Mouse (Mus musculus) heart, embryonic 15.5 days (tissue): ENCODE results near the gene Apbb2. TPM values are rescaled to one million over a fixed set of nuclear protein-coding genes. Genes with fewer than 3 reads are reported as not detected.

Experiments used
- ATAC-seq: fragments of 200-750 bp; cut with Nextera tagmentation; replicated peaks from 2 replicates; pipeline ENCODE4 v1.8.0; 2017; ENCODE audit warnings: low read depth, moderate TSS enrichment; ENCODE audit not compliant: insufficient number of reproducible peaks, insufficient read depth, low FRiP score
- H3K27ac ChIP-seq: fragments of 300-500 bp; sonication (generic); 2 replicates; pipeline ENCODE4 v1.5.1; 2015; ENCODE audit warnings: mild to moderate bottlenecking, inconsistent platforms
- H3K27me3 ChIP-seq: fragments of 300-500 bp; sonication (generic); 2 replicates; pipeline ENCODE4 v1.6.1; 2015; ENCODE audit warnings: inconsistent platforms
- H3K36me3 ChIP-seq: fragments of 300-500 bp; sonication (generic); 2 replicates; pipeline ENCODE4 v1.6.1; 2015; ENCODE audit warnings: mild to moderate bottlenecking, inconsistent platforms
- H3K4me1 ChIP-seq: fragments of 300-500 bp; sonication (generic); replicated peaks from 2 replicates; pipeline ENCODE4 v1.6.1; 2015; ENCODE audit warnings: inconsistent platforms
- H3K4me2 ChIP-seq: fragments of 300-500 bp; sonication (generic); 2 replicates; pipeline ENCODE4 v1.6.1; 2015; ENCODE audit warnings: inconsistent platforms, mild to moderate bottlenecking, moderate library complexity
- H3K4me3 ChIP-seq: fragments of 300-500 bp; sonication (generic); 2 replicates; pipeline ENCODE4 v1.5.1; 2015; ENCODE audit warnings: mild to moderate bottlenecking, inconsistent platforms
- H3K9ac ChIP-seq: fragments of 300-500 bp; sonication (generic); 2 replicates; pipeline ENCODE4 v1.6.1; 2015; ENCODE audit warnings: mild to moderate bottlenecking, inconsistent platforms
- H3K9me3 ChIP-seq: fragments of 300-500 bp; sonication (generic); replicated peaks from 2 replicates; pipeline ENCODE4 v1.6.1; 2016; ENCODE audit warnings: inconsistent platforms
- WGBS: fragments of 180-500 bp; shearing (Covaris S2); methylation state at CpG from one replicate; pipeline ENCODE4 v1.1.7; 2015; ENCODE audit warnings: mixed read lengths; 5-methylcytosine and 5-hydroxymethylcytosine counted together
- polyA plus RNA-seq: library from polyadenylated mRNA; unstranded; fragments of >200 nt; fragmentation: Nextera tagmentation; extraction: Ambion mirVana; gene quantifications from 2 replicates; pipeline ENCODE4 v1.2.1, GENCODE M21; 2015

The Apbb2 gene
- polyA plus RNA-seq, 1 experiment from 2014 or later = 32.6 TPM

DNA sequence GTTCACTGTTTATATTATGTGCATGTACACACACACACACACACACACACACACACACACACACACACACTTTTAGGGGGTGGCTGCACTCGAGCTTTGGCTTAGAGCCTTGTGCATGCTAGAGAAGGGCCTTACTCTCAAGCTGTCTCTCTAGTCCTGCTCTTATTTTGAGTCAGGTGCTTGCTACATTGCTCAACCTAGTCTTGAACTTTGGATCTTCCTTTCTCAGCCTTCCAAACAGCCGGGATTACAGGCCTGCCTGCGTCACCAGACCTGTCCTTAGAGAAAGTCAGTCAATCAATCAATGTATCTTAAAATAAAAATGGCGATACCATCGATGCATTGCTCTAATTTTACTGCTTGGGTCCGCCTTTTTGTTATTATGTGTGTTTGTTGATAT, 287.8 kb downstream of the Apbb2 start:
- ATAC-seq = no peak
- peaks cover 14% of the 10 kb centered on the region for H3K4me1 ChIP-seq
- no peaks in the 10 kb centered on the region for H3K36me3 ChIP-seq
- no peak overlapping the region for H3K27ac ChIP-seq
- H3K9me3 ChIP-seq = no peaks in the 10 kb centered on the region
- WGBS = 89% methylated on average over 6 of the region's 6 CpGs
- H3K4me2 ChIP-seq = no peak overlapping the region
- no peaks in the 10 kb centered on the region for H3K27me3 ChIP-seq
- no peak overlapping the region for H3K4me3 ChIP-seq
- no peak overlapping the region for H3K9ac ChIP-seq

DNA sequence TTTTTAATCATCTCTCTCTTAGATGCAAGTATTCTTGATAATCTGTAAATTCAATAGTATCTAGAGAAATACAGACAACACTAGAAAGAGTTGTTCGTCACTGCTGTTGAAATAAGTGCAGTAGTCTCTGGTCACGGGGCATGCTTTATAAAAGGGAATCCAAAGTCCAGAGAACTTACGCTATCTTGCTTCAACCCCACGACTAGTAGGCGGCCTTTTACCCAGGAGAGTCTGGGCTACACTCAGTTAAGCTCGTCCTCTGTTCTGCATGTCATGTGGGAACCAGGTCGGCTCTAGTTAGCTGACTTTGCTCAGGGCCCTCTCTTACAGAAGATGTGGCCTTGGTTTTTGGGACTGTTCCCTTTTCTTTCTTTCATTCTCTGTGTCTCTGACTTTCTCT, 289.8 kb downstream of the Apbb2 start:
- ATAC-seq = no peak
- 64% methylated on average over 7 of the region's 7 CpGs for WGBS
- Histone ChIP-seq H3K9ac (no peak overlapping the region), H3K4me2 (peak overlapping the region; percentile 32), H3K4me1 (peaks cover 26% of the 10 kb centered on the region), H3K9me3 (no peaks in the 10 kb centered on the region), H3K27ac (0 out of 2 replicates have a peak overlapping the region, but pooled peaks have one; percentile 22), H3K27me3 (no peaks in the 10 kb centered on the region), H3K4me3 (no peak overlapping the region), H3K36me3 (no peaks in the 10 kb centered on the region)

DNA sequence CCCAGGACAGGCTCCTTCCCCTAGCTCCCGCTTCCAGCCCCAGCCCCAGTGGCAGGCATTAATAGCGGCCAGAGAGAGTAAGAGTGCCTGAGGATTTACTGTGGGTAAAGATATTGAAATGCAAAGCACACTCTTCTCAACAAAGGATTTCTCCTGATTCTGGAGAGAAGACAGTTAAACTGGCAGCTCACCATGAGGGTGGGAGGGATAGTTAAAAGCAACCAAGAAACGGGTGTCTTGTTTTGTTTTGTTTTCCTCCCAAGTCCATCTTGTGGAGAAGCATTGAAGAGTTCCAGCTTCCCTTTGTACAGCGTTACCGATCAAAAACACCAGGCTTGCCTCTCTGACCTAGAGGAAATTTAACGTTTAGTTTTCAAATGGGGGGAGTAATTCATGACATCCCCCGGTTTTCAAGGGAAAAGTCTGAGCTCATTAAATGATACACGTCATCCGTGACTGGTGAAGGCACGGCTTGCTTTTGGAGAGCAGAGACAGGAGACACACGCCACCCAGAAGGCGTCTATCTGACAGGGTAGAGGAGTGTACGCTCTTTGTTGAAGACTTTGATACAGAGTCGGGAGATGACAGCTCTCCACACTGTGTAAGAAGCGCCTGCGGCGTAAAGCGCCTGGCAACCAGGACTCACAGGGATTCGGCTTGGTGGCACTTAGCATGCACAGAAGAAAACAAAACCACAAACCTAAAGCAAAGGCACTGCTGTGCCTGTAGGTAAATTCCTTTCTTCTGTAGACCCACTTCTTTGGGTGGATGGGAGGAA, 290.4 kb downstream of the Apbb2 start:
- Histone ChIP-seq H3K4me2 (peak overlapping the region; percentile 32), H3K4me1 (peaks cover 31% of the 10 kb centered on the region), H3K36me3 (no peaks in the 10 kb centered on the region), H3K9me3 (no peaks in the 10 kb centered on the region), H3K27me3 (no peaks in the 10 kb centered on the region), H3K9ac (0 out of 2 replicates have a peak overlapping the region, but pooled peaks have one; percentile 20), H3K4me3 (peak overlapping the region; percentile 16), H3K27ac (0 out of 2 replicates have a peak overlapping the region, but pooled peaks have one; percentile 22)
- 36% methylated on average over 19 of the region's 19 CpGs for WGBS
- ATAC-seq = 0 out of 2 replicates have a peak, but pooled peaks have one; percentile 50

DNA sequence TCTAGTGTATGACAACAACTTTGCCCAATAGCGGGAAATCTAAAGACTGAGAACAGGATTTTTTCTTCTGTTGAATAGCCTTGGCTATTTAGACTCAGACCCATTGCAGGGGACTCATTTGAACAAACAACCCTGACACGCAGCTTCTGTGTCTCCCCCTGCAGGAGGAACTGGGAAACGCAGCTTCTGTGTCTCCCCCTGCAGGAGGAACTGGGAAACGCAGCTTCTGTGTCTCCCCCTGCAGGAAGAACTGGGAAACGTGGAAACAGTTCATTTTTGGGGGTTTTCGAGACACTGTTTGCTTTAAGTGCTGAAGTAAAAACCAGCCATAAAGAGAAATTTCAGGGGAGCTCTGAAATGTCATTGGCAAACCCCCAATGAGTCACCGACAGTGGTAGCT, 292.2 kb downstream of the Apbb2 start:
- H3K27ac ChIP-seq = no peak overlapping the region
- no peaks in the 10 kb centered on the region for H3K27me3 ChIP-seq
- no peak overlapping the region for H3K9ac ChIP-seq
- 72% methylated on average over 7 of the region's 7 CpGs for WGBS
- no peak overlapping the region for H3K4me3 ChIP-seq
- no peaks in the 10 kb centered on the region for H3K36me3 ChIP-seq
- H3K9me3 ChIP-seq = no peaks in the 10 kb centered on the region
- H3K4me2 ChIP-seq = no peak overlapping the region
- ATAC-seq = no peak
- peaks cover 41% of the 10 kb centered on the region for H3K4me1 ChIP-seq

DNA sequence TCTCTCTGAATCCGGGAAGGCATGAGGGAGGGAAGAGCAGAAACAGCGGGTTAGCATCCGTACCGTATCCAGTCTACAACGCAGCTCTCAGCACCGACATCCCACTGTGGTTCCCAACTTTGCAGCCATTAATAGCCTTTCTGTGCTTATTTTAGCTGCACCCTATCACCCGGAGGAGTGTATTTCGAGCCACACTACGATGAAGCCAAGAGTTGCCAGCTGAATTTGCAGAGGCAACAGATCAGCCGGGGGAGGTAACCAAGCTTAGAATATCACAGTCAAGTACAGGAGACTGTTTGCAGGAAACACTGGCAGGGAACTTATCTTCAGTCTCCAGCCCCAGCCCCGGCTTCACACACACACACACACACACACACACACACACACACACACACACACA, 295.0 kb downstream of the Apbb2 start:
- ATAC-seq = peak; percentile 82
- no peak overlapping the region for H3K9ac ChIP-seq
- no peaks in the 10 kb centered on the region for H3K9me3 ChIP-seq
- 11% methylated on average over 11 of the region's 11 CpGs for WGBS
- peak overlapping the region; percentile 55 for H3K4me2 ChIP-seq
- no peaks in the 10 kb centered on the region for H3K27me3 ChIP-seq
- peaks cover 46% of the 10 kb centered on the region for H3K4me1 ChIP-seq
- no peaks in the 10 kb centered on the region for H3K36me3 ChIP-seq
- H3K4me3 ChIP-seq = peak overlapping the region; percentile 33
- H3K27ac ChIP-seq = peak overlapping the region; percentile 92

DNA sequence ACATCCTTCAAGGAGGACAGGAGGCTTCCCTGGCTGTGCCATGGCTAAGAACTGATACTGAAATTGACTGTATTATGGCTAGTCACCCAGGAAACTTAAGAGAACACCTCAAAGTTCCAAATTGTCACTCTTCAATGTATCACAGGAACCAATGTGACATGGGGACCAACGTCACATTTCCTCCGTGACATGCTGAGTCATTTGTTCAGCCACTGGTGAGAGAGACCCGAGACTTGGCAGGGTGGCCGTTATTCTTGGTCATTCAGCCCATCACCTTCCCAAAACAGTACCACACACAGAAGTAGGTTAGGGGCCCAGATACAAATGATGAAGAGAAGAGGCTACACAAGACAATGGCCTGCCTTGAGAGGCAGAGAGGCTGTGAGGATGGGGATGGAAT, 295.5 kb downstream of the Apbb2 start:
- peaks cover 41% of the 10 kb centered on the region for H3K4me1 ChIP-seq
- peak overlapping the region; percentile 55 for H3K4me2 ChIP-seq
- 51% methylated on average over 4 of the region's 4 CpGs for WGBS
- peak overlapping the region; percentile 33 for H3K4me3 ChIP-seq
- H3K9me3 ChIP-seq = no peaks in the 10 kb centered on the region
- no peak for ATAC-seq
- H3K36me3 ChIP-seq = no peaks in the 10 kb centered on the region
- H3K27me3 ChIP-seq = no peaks in the 10 kb centered on the region
- peak overlapping the region; percentile 92 for H3K27ac ChIP-seq
- H3K9ac ChIP-seq = no peak overlapping the region

DNA sequence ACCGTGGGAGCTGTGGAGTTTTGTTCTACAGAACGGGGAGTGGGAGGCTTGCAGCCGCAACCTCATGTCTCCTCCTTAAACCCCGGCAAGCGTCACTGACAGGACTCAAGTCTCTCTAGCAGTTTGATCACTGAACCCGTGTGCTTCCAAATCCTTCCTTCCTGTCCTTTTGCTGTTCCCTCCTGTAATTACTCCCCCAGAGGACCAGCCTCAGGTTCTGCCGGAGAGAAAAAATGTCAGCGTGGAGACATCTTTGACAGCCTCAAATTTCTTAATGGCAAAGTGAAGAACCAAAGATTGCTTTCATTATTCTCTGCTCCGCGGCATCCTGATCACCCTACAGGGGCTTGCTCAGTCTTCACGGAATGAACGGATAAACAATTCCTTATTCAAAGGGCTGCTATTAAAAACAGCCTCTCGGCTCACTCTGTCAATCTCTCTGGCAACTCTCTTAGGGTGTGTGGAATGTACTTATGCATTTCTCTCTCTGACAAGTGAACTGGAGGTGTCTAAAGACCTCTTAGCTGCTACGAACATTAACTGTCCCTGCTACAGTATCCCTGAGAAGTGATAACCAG, 298.7 kb downstream of the Apbb2 start:
- Histone ChIP-seq H3K4me1 (peaks cover 35% of the 10 kb centered on the region), H3K9me3 (no peaks in the 10 kb centered on the region), H3K4me3 (no peak overlapping the region), H3K27me3 (no peaks in the 10 kb centered on the region), H3K27ac (peak overlapping the region; percentile 33; the same call in 1 of the 2 replicates), H3K4me2 (peak overlapping the region; percentile 38), H3K9ac (no peak overlapping the region), H3K36me3 (no peaks in the 10 kb centered on the region)
- ATAC-seq = no peak
- WGBS = 40% methylated on average over 14 of the region's 14 CpGs

DNA sequence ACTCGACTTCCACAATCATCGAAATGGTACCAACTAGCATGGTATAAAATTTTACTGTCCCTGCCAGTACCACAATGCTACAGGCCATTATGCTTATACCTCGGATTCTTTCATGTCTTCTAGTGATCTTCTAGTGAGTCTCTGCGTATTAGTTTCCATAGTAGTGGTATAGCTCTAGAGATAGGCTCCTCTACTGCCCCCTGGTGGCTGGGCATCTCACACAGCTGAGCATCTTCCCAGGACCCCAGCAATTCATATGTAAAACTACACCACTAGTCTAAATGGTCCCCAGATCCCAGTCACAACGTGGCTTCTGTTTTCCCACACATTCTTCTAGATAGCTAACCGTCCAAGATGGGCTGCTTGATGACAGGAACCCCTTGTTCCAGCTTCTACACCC, 299.2 kb downstream of the Apbb2 start:
- Histone ChIP-seq H3K27ac (no peak overlapping the region), H3K4me3 (no peak overlapping the region), H3K4me1 (peaks cover 30% of the 10 kb centered on the region), H3K4me2 (peak overlapping the region; percentile 38), H3K27me3 (no peaks in the 10 kb centered on the region), H3K9ac (no peak overlapping the region), H3K36me3 (no peaks in the 10 kb centered on the region), H3K9me3 (no peaks in the 10 kb centered on the region)
- WGBS = 62% methylated on average over 6 of the region's 6 CpGs
- ATAC-seq = no peak

DNA sequence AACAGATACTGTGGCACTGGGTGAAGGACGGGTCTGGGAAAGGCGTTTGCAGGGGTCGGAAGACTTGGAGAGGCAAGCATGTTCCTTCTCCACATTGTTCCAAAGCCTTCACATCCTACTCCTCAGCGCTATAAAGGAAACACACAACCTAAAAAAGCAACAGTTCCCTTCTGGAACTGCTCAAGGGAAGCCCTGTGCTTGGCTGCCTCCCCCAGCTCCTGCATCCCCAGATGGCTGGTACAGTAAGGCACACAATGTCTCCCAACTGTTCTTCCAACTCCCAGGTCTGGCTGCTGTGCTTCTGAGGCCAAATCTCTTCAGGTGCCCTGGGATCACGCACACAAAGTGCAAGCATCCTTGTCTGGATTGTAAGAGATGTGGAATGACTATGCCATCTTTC, 302.8 kb downstream of the Apbb2 start:
- no peaks in the 10 kb centered on the region for H3K9me3 ChIP-seq
- 85% methylated on average over 5 of the region's 5 CpGs for WGBS
- ATAC-seq = no peak

DNA sequence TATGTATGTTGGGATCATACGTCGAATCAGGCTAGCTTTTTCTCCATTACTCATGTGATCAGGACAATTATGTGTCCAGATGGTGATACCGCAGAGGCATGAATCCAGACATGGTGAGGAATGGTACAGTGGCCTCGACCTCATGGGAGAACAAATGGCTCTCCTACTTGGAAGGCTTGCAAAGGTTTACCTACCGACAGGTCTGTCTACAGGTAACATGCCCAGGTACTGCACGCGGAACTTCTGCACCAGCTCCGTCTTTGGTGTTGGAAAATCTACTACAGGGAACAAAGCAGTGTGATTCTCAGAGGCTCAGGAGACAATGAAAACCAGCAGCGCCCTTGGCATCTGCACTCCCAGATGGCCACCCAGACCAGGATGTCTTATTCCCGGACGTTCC, 307.8 kb downstream of the Apbb2 start:
- Histone ChIP-seq H3K27ac (no peak overlapping the region), H3K36me3 (peaks cover 15% of the 10 kb centered on the region; the same call in 1 of the 2 replicates), H3K9ac (no peak overlapping the region), H3K9me3 (no peaks in the 10 kb centered on the region), H3K4me1 (no peaks in the 10 kb centered on the region), H3K27me3 (no peaks in the 10 kb centered on the region), H3K4me3 (no peak overlapping the region), H3K4me2 (no peak overlapping the region)
- WGBS = 93% methylated on average over 11 of the region's 11 CpGs
- ATAC-seq = no peak

More for the DNA sequence above, 302.8 kb downstream of the Apbb2 start:
- no peak overlapping the region for H3K27ac ChIP-seq
- no peak overlapping the region for H3K4me2 ChIP-seq
- no peak overlapping the region for H3K4me3 ChIP-seq
- H3K36me3 ChIP-seq = no peaks in the 10 kb centered on the region
- peaks cover 10% of the 10 kb centered on the region for H3K4me1 ChIP-seq
- H3K27me3 ChIP-seq = no peaks in the 10 kb centered on the region
- H3K9ac ChIP-seq = no peak overlapping the region

DNA sequence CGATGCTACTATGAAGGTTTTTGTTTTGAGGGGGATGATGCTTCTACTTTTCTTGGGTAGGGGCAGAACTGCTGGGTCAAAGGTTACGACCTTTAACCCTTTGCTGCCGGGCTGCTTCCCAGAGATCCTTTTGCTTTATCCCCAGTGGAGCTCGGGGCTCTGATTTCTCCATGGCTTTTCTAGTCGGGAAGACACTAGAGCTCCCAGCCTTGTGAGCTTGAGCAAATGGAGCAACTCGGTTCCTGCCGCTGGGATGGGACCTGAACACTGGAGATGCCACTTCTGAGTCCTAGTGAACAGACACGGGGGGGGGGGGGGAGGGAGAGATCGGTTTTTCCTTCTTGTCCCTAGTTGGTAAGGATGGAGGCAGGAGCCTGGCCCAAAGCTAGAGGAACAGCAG, 308.3 kb downstream of the Apbb2 start:
- Histone ChIP-seq H3K4me1 (no peaks in the 10 kb centered on the region), H3K4me3 (no peak overlapping the region), H3K4me2 (no peak overlapping the region), H3K27me3 (no peaks in the 10 kb centered on the region), H3K27ac (no peak overlapping the region), H3K9me3 (no peaks in the 10 kb centered on the region), H3K36me3 (peaks cover 15% of the 10 kb centered on the region; the same call in 1 of the 2 replicates), H3K9ac (no peak overlapping the region)
- ATAC-seq = no peak
- 79% methylated on average over 9 of the region's 9 CpGs for WGBS
